Mouse (Mus musculus): ENCODE results near the gene BC048562. TPM values are rescaled to one million over a fixed set of nuclear protein-coding genes. Genes with fewer than 3 reads are reported as not detected.

Gene BC048562
- polyA plus RNA-seq, 1 experiment from 2014 or later = not detected

- ATAC-seq (ENCODE audit: low FRiP score) (peak; percentile 96), DNase-seq (ENCODE audit: low spot score) (peak; percentile 97)
- Histone ChIP-seq H3K4me1 (replicated peaks; ENCODE audit: control insufficient read depth, insufficient read depth, low read length) (peaks cover 22% of the 10 kb centered on the region), H3K27me3 (ENCODE audit: control insufficient read depth, insufficient read depth, low read length) (no peaks in the 10 kb centered on the region), H3K9me3 (ENCODE audit: control insufficient read depth, low read length) (no peaks in the 10 kb centered on the region), H3K4me3 (replicated peaks; ENCODE audit: low read length) (peak within 1 kb of the TSS; percentile 95), H3K9ac (peak within 1 kb of the TSS; percentile 90), H3K4me2 (replicated peaks) (peak within 1 kb of the TSS; percentile 93), H3K27ac (peak within 1 kb of the TSS; percentile 98), H3K36me3 (replicated peaks; ENCODE audit: control insufficient read depth, insufficient read depth) (peaks cover 42% of the 10 kb centered on the region)
- under 1% methylated on average over 69 of the region's 69 CpGs for WGBS
These were observed 54.4 kb downstream of the BC048562 start, which contains the start of gene Usp19 for GRCm38 (mm10) chr9:108490559-108491285. TSS of gene Usp19 (plus strand) at chr9:108490602.

DNA sequence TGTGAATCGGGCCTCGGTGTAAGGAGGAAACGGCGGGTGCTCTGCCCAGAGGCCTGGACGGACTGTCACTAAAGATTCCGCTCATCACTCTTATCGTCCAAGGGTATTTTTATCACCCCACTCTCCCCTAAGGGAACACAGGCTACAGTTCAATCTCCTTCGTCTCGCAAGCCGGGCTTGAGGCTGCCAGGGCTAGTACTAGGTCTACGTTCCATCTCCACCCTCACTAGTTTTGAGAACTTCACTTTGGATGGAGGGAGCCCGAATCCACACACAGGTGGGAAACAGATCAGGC, 55.0 kb downstream of the BC048562 start:
- peak overlapping the region; percentile 98 for H3K27ac ChIP-seq
- peaks cover 44% of the 10 kb centered on the region for H3K36me3 ChIP-seq (replicated peaks; ENCODE audit: control insufficient read depth, insufficient read depth)
- peak overlapping the region; percentile 93 for H3K4me2 ChIP-seq (replicated peaks)
- peak overlapping the region; percentile 95 for H3K4me3 ChIP-seq (replicated peaks; ENCODE audit: low read length)
- ATAC-seq (ENCODE audit: low FRiP score) (no peak), DNase-seq (ENCODE audit: low spot score) (no peak)
- H3K9ac ChIP-seq = peak overlapping the region; percentile 90
- 13% methylated on average over 12 of the region's 12 CpGs for WGBS
- no peaks in the 10 kb centered on the region for H3K27me3 ChIP-seq (ENCODE audit: control insufficient read depth, insufficient read depth, low read length)
- peaks cover 22% of the 10 kb centered on the region for H3K4me1 ChIP-seq (replicated peaks; ENCODE audit: control insufficient read depth, insufficient read depth, low read length)
- H3K9me3 ChIP-seq (ENCODE audit: control insufficient read depth, low read length) = no peaks in the 10 kb centered on the region

- Histone ChIP-seq H3K9me3 (ENCODE audit: control insufficient read depth, low read length) (no peaks in the 10 kb centered on the region), H3K4me3 (replicated peaks; ENCODE audit: low read length) (peak overlapping the region; percentile 95), H3K27me3 (ENCODE audit: control insufficient read depth, insufficient read depth, low read length) (no peaks in the 10 kb centered on the region), H3K9ac (0 out of 2 replicates have a peak overlapping the region, but pooled peaks have one; percentile 90), H3K4me2 (replicated peaks) (peak overlapping the region; percentile 93), H3K36me3 (replicated peaks; ENCODE audit: control insufficient read depth, insufficient read depth) (peaks cover 54% of the 10 kb centered on the region), H3K27ac (no peak overlapping the region), H3K4me1 (replicated peaks; ENCODE audit: control insufficient read depth, insufficient read depth, low read length) (peaks cover 22% of the 10 kb centered on the region)
- 86% methylated on average over 16 of the region's 16 CpGs for WGBS
- DNase-seq (ENCODE audit: low spot score) = no peak
- ATAC-seq (ENCODE audit: low FRiP score) = no peak
These were observed 55.9 kb downstream of the BC048562 start for GRCm38 (mm10) chr9:108492043-108492750.

GRCm38 (mm10) chr9:108493246-108493645, 57.0 kb downstream of the BC048562 start:
- 97% methylated on average over 8 of the region's 8 CpGs for WGBS

DNA sequence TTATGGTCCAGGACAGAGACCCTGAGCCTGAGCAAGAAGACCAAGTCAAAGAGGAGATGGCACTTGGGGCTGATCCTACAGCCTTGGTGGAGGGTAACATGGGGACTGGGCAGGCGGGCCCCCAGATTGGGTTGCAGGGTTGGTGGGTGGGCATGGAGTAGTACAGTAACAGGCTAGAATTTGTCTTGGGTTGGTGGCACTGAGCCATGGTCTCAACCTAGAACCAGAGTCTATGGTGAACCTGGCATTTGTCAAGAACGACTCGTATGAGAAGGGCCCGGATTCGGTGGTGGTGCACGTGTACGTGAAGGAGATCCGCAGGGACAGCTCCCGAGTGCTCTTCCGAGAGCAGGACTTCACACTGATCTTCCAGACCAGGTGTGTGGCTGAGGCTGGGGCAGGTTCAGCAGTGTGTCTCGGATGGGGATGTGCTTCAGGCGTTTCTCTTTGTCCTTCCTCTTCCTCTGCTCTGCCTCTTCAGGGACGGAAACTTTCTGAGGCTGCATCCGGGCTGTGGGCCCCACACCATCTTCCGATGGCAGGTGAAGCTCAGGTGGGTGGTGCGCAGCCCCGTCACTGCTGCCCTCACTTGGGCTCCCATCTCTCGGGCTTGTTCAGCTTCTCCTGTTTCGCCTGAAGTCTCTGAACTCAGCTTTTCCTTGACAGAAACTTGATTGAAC, 58.0 kb downstream of the BC048562 start:
- Histone ChIP-seq H3K9me3 (ENCODE audit: control insufficient read depth, low read length) (no peaks in the 10 kb centered on the region), H3K9ac (no peak overlapping the region), H3K27me3 (ENCODE audit: control insufficient read depth, insufficient read depth, low read length) (no peaks in the 10 kb centered on the region), H3K4me2 (replicated peaks) (no peak overlapping the region), H3K27ac (no peak overlapping the region), H3K4me3 (replicated peaks; ENCODE audit: low read length) (no peak overlapping the region), H3K36me3 (replicated peaks; ENCODE audit: control insufficient read depth, insufficient read depth) (peaks cover 75% of the 10 kb centered on the region), H3K4me1 (replicated peaks; ENCODE audit: control insufficient read depth, insufficient read depth, low read length) (peaks cover 22% of the 10 kb centered on the region)
- 96% methylated on average over 19 of the region's 19 CpGs for WGBS
- ATAC-seq (ENCODE audit: low FRiP score) (no peak), DNase-seq (ENCODE audit: low spot score) (no peak)

More at GRCm38 (mm10) chr9:108493246-108493645, 57.0 kb downstream of the BC048562 start:
- Histone ChIP-seq H3K9ac (no peak overlapping the region), H3K4me1 (replicated peaks; ENCODE audit: control insufficient read depth, insufficient read depth, low read length) (peaks cover 22% of the 10 kb centered on the region), H3K27ac (no peak overlapping the region), H3K4me2 (replicated peaks) (no peak overlapping the region), H3K9me3 (ENCODE audit: control insufficient read depth, low read length) (no peaks in the 10 kb centered on the region), H3K27me3 (ENCODE audit: control insufficient read depth, insufficient read depth, low read length) (no peaks in the 10 kb centered on the region), H3K36me3 (replicated peaks; ENCODE audit: control insufficient read depth, insufficient read depth) (peaks cover 64% of the 10 kb centered on the region), H3K4me3 (replicated peaks; ENCODE audit: low read length) (no peak overlapping the region)
- ATAC-seq (ENCODE audit: low FRiP score) (no peak), DNase-seq (ENCODE audit: low spot score) (no peak)

GRCm38 (mm10) chr9:108494905-108495304, 58.6 kb downstream of the BC048562 start:
- H3K4me1 ChIP-seq (replicated peaks; ENCODE audit: control insufficient read depth, insufficient read depth, low read length) = peaks cover 19% of the 10 kb centered on the region
- no peak overlapping the region for H3K9ac ChIP-seq
- no peak overlapping the region for H3K4me3 ChIP-seq (replicated peaks; ENCODE audit: low read length)
- no peaks in the 10 kb centered on the region for H3K27me3 ChIP-seq (ENCODE audit: control insufficient read depth, insufficient read depth, low read length)
- no peak for DNase-seq (ENCODE audit: low spot score)
- H3K27ac ChIP-seq = no peak overlapping the region
- ATAC-seq (ENCODE audit: low FRiP score) = no peak
- WGBS = 89% methylated on average over 10 of the region's 10 CpGs
- peaks cover 81% of the 10 kb centered on the region for H3K36me3 ChIP-seq (replicated peaks; ENCODE audit: control insufficient read depth, insufficient read depth)
- no peaks in the 10 kb centered on the region for H3K9me3 ChIP-seq (ENCODE audit: control insufficient read depth, low read length)
- H3K4me2 ChIP-seq (replicated peaks) = no peak overlapping the region

Other genes starting within 250 kb of the BC048562 start
- 15.4 and 15.7 TPM in 2 replicates for gene Bsn, start 246.1 kb upstream of the BC048562 start, polyA plus RNA-seq (2014; fragmentation: Nextera tagmentation; extraction: Ambion mirVana)
- gene Dag1, start 172.5 kb upstream of the BC048562 start, polyA plus RNA-seq (2014; fragmentation: Nextera tagmentation; extraction: Ambion mirVana) = 76.7 and 83.0 TPM in 2 replicates
- gene Nicn1, start 146.1 kb upstream of the BC048562 start, polyA plus RNA-seq (2014; fragmentation: Nextera tagmentation; extraction: Ambion mirVana) = 136 and 137 TPM in 2 replicates
- gene Amt, start 139.6 kb upstream of the BC048562 start, polyA plus RNA-seq (2014; fragmentation: Nextera tagmentation; extraction: Ambion mirVana) = 18.6 and 24.4 TPM in 2 replicates
- gene Rhoa, start 130.4 kb upstream of the BC048562 start, polyA plus RNA-seq (2014; fragmentation: Nextera tagmentation; extraction: Ambion mirVana) = 206 and 214 TPM in 2 replicates
- gene Tcta, start 130.3 kb upstream of the BC048562 start, polyA plus RNA-seq (2014; fragmentation: Nextera tagmentation; extraction: Ambion mirVana) = 49.5 and 59.9 TPM in 2 replicates
- gene Gpx1, start 97.6 kb upstream of the BC048562 start, polyA plus RNA-seq (2014; fragmentation: Nextera tagmentation; extraction: Ambion mirVana) = 462 and 488 TPM in 2 replicates
- gene Usp4, start 88.6 kb upstream of the BC048562 start, polyA plus RNA-seq (2014; fragmentation: Nextera tagmentation; extraction: Ambion mirVana) = 127 TPM in 2 replicates
- gene 1700102P08Rik, start 43.7 kb upstream of the BC048562 start, polyA plus RNA-seq (2014; fragmentation: Nextera tagmentation; extraction: Ambion mirVana) = 1.7 and 2.2 TPM in 2 replicates
- gene Ccdc36, start 8.0 kb upstream of the BC048562 start, polyA plus RNA-seq (2014; fragmentation: Nextera tagmentation; extraction: Ambion mirVana) = 1.6 TPM in 2 replicates
- 44.9 and 51.4 TPM in 2 replicates for gene Ccdc71, start 24.0 kb downstream of the BC048562 start, polyA plus RNA-seq (2014; fragmentation: Nextera tagmentation; extraction: Ambion mirVana)
- gene Klhdc8b, start 25.1 kb downstream of the BC048562 start, polyA plus RNA-seq (2014; fragmentation: Nextera tagmentation; extraction: Ambion mirVana) = 52.8 and 57.2 TPM in 2 replicates
- gene Lamb2, start 43.3 kb downstream of the BC048562 start, polyA plus RNA-seq (2014; fragmentation: Nextera tagmentation; extraction: Ambion mirVana) = 18.9 and 19.4 TPM in 2 replicates
- 64.9 and 69.7 TPM in 2 replicates for gene Usp19, start 54.1 kb downstream of the BC048562 start, polyA plus RNA-seq (2014; fragmentation: Nextera tagmentation; extraction: Ambion mirVana)
- 61.6 and 66.6 TPM in 2 replicates for gene Qars, start 71.2 kb downstream of the BC048562 start, polyA plus RNA-seq (2014; fragmentation: Nextera tagmentation; extraction: Ambion mirVana)
- 119 and 128 TPM in 2 replicates for gene Qrich1, start 80.3 kb downstream of the BC048562 start, polyA plus RNA-seq (2014; fragmentation: Nextera tagmentation; extraction: Ambion mirVana)
- gene Impdh2, start 123.8 kb downstream of the BC048562 start, polyA plus RNA-seq (2014; fragmentation: Nextera tagmentation; extraction: Ambion mirVana) = 107 and 110 TPM in 2 replicates
- gene Ndufaf3, start 131.0 kb downstream of the BC048562 start, polyA plus RNA-seq (2014; fragmentation: Nextera tagmentation; extraction: Ambion mirVana) = 80.9 and 93.2 TPM in 2 replicates
- gene Dalrd3, start 133.4 kb downstream of the BC048562 start, polyA plus RNA-seq (2014; fragmentation: Nextera tagmentation; extraction: Ambion mirVana) = 241 and 242 TPM in 2 replicates
- gene Wdr6, start 142.3 kb downstream of the BC048562 start, polyA plus RNA-seq (2014; fragmentation: Nextera tagmentation; extraction: Ambion mirVana) = 240 and 242 TPM in 2 replicates
- 29.7 and 33.2 TPM in 2 replicates for gene P4htm, start 161.2 kb downstream of the BC048562 start, polyA plus RNA-seq (2014; fragmentation: Nextera tagmentation; extraction: Ambion mirVana)
- 37.7 and 44.0 TPM in 2 replicates for gene Arih2, start 212.9 kb downstream of the BC048562 start, polyA plus RNA-seq (2014; fragmentation: Nextera tagmentation; extraction: Ambion mirVana)
- gene Slc25a20, start 225.6 kb downstream of the BC048562 start, polyA plus RNA-seq (2014; fragmentation: Nextera tagmentation; extraction: Ambion mirVana) = 25.6 and 31.4 TPM in 2 replicates